Mouse (Mus musculus) embryonic fibroblast, embryonic 13.5 days (primary cell): ENCODE results near the gene Hoxd10. TPM values are rescaled to one million over a fixed set of nuclear protein-coding genes. Genes with fewer than 3 reads are reported as not detected.

ENCODE experiments used
- H3K27ac ChIP-seq: 2 replicates; pipeline ENCODE4 v1.5.1; 2012; ENCODE audit warnings: low read length, control low read depth, inconsistent platforms; ENCODE audit not compliant: insufficient read depth
- H3K4me1 ChIP-seq: 2 replicates; pipeline ENCODE4 v1.6.1; 2011; ENCODE audit warnings: low read length; ENCODE audit not compliant: control insufficient read depth, insufficient read depth
- H3K4me3 ChIP-seq: 2 replicates; pipeline ENCODE4 v1.5.1; 2011; ENCODE audit warnings: mild to moderate bottlenecking, control low read depth, low read length; ENCODE audit not compliant: insufficient read depth
- CTCF ChIP-seq: IDR thresholded peaks from 2 replicates; pipeline ENCODE4 v1.5.1; 2011; ENCODE audit warnings: mild to moderate bottlenecking, control low read depth, low read length, moderate library complexity, borderline replicate concordance; ENCODE audit not compliant: insufficient read depth
- POLR2A ChIP-seq: IDR thresholded peaks from 2 replicates; pipeline ENCODE4 v1.6.1; 2011; ENCODE audit warnings: low read depth, mild to moderate bottlenecking, control low read depth, low read length, moderate library complexity
- polyA plus RNA-seq: library from polyadenylated mRNA; stranded (reverse); fragments of >200 nt; gene quantifications from 2 replicates; pipeline ENCODE4 v1.2.4, GENCODE M21; 2011; ENCODE audit warnings: low read depth; ENCODE audit not compliant: missing spikeins, insufficient read length

The Hoxd10 gene
- polyA plus RNA-seq, 1 experiment = 3.7 TPM

- TF ChIP-seq POLR2A (no peak), CTCF (no peak)
Observed at GRCm38 (mm10) chr2:74726973-74727639, 35.4 kb downstream of the Hoxd10 start.

GRCm38 (mm10) chr2:74727640-74728302 is 36.0 kb downstream of the Hoxd10 start:
- H3K27ac ChIP-seq = no peak overlapping the region
- TF ChIP-seq CTCF (no peak), POLR2A (no peak)
- H3K4me1 ChIP-seq = no peaks in the 10 kb centered on the region
- H3K4me3 ChIP-seq = peak overlapping the region; percentile 10

More at GRCm38 (mm10) chr2:74726973-74727639, 35.4 kb downstream of the Hoxd10 start:
- Histone ChIP-seq H3K4me1 (no peaks in the 10 kb centered on the region), H3K27ac (no peak overlapping the region), H3K4me3 (no peak overlapping the region; the same call in 1 of the 2 replicates)

- no peak for TF ChIP-seq CTCF
- no peak for TF ChIP-seq POLR2A
- no peak overlapping the region for H3K4me3 ChIP-seq
- H3K4me1 ChIP-seq = no peaks in the 10 kb centered on the region
- no peak overlapping the region for H3K27ac ChIP-seq
Observed at GRCm38 (mm10) chr2:74728303-74728680, 36.6 kb downstream of the Hoxd10 start.

- Histone ChIP-seq H3K4me3 (no peak overlapping the region), H3K27ac (no peak overlapping the region), H3K4me1 (no peaks in the 10 kb centered on the region)
- TF ChIP-seq POLR2A = no peak
- no peak for TF ChIP-seq CTCF
Observed at GRCm38 (mm10) chr2:74730331-74730730, 38.6 kb downstream of the Hoxd10 start.

GRCm38 (mm10) chr2:74731055-74731454 is 39.3 kb downstream of the Hoxd10 start:
- Histone ChIP-seq H3K27ac (no peak overlapping the region), H3K4me3 (no peak overlapping the region), H3K4me1 (no peaks in the 10 kb centered on the region)
- TF ChIP-seq POLR2A (no peak), CTCF (no peak)

- H3K4me3 ChIP-seq = no peak overlapping the region
- no peaks in the 10 kb centered on the region for H3K4me1 ChIP-seq
- H3K27ac ChIP-seq = no peak overlapping the region
- TF ChIP-seq CTCF = no peak
- no peak for TF ChIP-seq POLR2A
Observed at GRCm38 (mm10) chr2:74731799-74732512, 40.2 kb downstream of the Hoxd10 start.

GRCm38 (mm10) chr2:74732513-74733316 is 41.0 kb downstream of the Hoxd10 start:
- no peaks in the 10 kb centered on the region for H3K4me1 ChIP-seq
- no peak overlapping the region for H3K27ac ChIP-seq
- TF ChIP-seq CTCF = no peak
- no peak for TF ChIP-seq POLR2A
- H3K4me3 ChIP-seq = peak overlapping the region; percentile 18

- no peak for TF ChIP-seq CTCF
- no peak overlapping the region for H3K27ac ChIP-seq
- H3K4me3 ChIP-seq = peak overlapping the region; percentile 18; the same call in 1 of the 2 replicates
- H3K4me1 ChIP-seq = no peaks in the 10 kb centered on the region
Observed at GRCm38 (mm10) chr2:74733317-74733661, 41.6 kb downstream of the Hoxd10 start.

GRCm38 (mm10) chr2:74733765-74734164 is 42.0 kb downstream of the Hoxd10 start:
- no peak for TF ChIP-seq POLR2A
- no peak for TF ChIP-seq CTCF
- Histone ChIP-seq H3K4me1 (no peaks in the 10 kb centered on the region), H3K27ac (no peak overlapping the region), H3K4me3 (no peak overlapping the region)

- H3K27ac ChIP-seq = no peak overlapping the region
- no peaks in the 10 kb centered on the region for H3K4me1 ChIP-seq
- TF ChIP-seq CTCF (no peak), POLR2A (no peak)
Observed at GRCm38 (mm10) chr2:74734451-74734850, 42.7 kb downstream of the Hoxd10 start.

More at GRCm38 (mm10) chr2:74734451-74734850, 42.7 kb downstream of the Hoxd10 start:
- no peak overlapping the region for H3K4me3 ChIP-seq
